Mouse (Mus musculus): Measurements from ENCODE around the gene Gpr183.
A peak's percentile ranks its signal among the peaks of the same experiment; 100 is the strongest.

The Gpr183 gene

DNA sequence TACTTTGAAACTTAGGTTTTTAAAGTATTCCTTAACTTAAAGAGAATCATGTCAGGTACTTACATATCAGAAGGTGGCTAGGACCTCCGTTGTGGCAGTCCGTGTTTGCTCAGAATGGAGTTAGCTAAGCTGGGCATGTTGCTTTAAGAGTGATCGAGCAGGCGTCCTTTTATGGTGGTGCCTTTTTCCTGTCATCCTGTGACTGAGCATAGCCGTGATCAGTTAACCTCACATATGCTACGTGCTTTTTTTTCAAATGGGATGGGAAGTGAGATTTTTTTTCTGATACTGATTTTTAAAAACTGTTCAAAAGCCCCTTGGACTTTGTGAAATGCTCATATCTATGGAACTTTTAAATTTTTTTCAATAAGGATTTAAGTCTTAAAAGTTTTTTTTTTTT lies at the start of gene Gpr183:
Gpr183 (minus strand) TSS at position 206 of the 400 bp plus-strand sequence.
- no peak for DNase-seq

DNA sequence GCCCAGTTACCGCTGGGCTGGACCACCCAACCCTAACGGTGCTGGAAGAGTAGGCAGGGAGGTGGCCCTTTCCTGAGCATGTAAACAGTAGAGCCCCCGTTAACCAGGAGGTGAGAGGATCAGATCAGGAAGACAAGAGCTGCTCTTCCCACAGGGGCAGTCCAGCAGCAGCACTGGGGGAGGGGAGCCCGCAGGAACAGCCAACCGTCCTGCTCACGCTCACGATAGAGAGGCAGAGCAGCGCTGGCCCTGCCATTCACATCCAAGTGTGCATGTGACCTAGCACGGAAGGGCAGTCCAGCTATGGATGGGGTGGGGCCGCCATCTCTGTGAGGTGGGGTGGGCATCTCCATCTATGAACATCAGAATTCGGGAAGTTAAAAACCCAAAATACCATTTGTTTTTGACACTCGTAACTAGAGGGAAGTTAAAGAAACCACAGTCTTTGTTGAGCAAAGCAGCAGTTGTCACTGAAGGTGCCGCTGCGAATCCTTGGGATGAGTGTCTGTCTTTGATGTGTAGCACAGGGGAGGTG lies 48.5 kb upstream of the Gpr183 start:
- DNase-seq: peak; percentile 34 to 59

DNA sequence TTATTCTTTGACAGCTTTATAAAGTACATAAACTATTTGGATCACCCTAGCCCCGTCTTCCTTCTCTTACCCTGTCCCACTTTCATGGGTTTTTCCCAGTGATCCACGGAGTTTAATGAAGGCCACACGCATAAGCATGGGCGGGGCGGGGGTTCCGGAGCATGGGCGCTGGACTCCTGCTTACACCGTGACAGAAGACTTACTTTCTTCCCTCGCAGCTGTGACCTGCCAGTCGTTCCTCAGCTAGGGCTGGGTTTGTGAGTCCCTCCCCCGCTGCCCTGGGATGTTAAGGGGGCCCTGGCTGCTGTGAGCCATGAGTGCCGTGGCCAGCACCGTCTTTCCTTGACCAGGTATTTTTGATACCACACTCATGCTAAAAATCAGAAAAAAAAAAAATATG lies 47.8 kb upstream of the Gpr183 start:
- peak; percentile 17 to 36 for DNase-seq

DNA sequence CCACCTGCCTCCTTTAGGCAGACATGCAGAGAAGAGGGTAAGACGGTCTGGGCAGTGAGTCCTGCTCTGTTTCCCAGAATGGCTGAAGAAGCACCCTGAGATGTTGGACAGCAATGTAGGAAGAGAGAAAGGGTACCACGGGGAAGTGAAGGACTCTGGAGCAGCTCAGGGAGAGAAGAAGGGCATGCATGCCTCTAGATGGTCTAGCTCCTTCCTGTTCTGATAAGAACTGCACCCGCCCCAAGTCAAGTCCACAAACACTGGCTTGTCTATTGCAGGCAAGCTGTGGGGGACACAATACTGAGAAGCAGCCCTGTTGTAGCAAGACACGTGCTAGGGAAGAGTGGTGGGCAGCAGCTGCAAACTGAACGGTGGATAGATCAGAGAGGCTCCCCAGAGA lies 47.2 kb upstream of the Gpr183 start:
- no peak for DNase-seq

DNA sequence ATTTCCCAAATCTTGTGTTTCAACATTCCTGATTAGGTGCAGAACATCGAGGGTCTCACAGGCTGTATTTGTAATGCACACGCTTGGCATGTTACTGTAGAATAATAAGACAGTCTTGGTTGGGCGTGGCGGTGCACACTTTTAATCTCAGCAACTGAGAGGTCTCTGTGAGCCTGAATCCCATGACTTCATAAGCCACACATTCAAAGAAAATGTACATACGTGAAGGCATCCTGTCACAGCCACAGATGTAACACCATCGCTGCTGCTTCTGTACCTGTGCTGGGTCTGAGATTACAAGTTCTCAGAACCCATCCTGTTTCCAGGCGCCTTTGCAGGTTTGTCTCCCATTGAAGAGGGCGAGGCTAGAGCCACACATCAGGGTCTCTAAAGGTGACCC lies 46.8 kb upstream of the Gpr183 start:
- DNase-seq: no peak

DNA sequence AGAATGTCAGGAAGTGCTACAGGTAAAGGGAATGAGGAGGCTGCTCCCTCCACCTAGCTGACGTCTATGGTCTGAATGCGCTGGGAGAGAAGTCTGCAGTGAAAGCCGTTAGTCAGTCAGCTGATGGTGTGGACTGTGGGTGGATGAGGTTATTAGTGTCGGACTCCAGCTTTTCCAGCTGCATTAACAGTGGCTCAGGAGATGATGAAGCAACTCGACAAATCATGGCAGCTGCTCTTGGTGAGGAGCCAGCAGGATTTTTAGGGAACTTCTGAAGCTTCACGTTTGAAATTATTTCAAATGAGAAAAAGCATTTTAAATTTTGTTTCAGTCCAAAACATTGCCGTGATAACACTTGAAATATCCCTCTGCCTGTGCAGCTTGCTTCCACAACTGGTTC lies 45.3 kb upstream of the Gpr183 start:
- DNase-seq: no peak

DNA sequence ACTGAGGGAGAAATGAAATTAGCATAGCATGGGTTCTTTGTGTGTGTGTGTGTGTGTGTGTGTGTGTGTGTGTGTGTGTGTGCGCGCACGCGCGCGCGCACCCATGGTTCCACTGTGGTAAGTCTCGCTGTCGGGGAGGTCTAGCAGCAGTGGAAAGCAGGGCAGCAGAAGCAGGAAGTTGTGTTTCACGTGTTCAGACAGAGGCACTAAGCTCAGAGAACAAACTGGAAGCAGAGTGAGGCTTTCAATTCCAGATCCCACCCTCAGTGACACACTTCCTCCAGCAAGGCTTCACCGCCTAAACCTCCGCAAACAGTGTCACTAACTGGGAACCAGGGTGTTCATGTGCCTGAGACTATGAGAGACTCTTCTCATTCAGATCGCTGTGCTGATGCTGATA lies 44.5 kb upstream of the Gpr183 start:
- peak; percentile 66 to 83 for DNase-seq

DNA sequence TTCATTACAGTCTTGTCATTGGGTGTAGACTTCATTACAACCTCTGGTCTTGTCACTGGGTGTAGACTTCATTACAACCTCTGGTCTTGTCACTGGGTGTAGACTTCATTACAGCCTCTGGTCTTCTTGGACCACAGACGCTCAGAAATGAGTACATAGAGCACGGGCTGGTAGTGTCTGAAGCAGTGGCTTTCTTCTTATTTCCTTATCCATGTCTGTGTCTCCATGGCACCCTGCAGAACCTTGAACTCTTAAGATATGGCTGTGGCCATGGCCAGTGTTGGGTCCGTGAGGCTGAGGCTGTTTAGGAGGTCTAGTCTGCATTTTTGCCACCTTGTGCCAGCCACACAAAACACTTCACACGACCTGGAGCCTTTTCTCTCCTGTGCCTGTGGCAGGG lies 43.3 kb upstream of the Gpr183 start:
- DNase-seq: no peak

DNA sequence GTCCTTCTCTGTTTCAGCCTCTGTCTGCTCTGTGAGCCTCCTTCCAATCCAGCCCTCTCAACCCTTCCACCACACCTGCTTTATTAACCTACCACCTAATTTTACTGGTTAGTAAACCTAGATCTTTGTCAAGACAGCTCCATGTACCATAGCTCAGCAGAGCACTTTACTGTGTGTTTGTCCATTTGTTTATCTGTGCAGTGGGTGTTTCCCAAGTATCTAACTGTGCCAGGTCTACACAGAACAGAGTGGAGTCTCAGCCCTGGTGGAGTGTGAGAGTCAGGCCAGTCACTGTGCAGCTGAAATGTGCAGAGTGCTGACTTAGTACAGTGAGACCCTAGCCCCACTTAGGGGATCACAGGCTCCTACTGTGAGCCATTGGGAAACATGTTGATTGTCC lies 38.8 kb upstream of the Gpr183 start:
- no peak for DNase-seq

DNA sequence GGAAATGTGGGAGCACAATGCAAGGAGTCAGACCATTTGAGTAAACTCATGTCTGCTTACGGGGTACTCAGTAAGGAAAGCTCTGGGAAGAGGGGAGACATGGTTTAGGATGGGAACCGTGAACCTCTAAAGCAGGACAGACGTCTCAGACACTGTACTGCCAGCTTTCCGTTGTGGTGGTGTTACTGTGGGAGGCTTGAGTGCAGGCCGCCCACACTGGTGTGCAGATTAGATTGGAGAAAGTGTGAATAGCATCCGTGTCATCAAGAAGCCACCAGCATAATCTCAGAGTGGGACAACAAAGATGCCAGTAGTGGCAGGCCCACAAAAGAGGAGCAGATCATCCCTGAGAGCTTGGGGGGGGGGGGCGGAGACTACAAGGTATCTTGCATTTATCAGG lies 37.2 kb upstream of the Gpr183 start:
- DNase-seq: no peak

DNA sequence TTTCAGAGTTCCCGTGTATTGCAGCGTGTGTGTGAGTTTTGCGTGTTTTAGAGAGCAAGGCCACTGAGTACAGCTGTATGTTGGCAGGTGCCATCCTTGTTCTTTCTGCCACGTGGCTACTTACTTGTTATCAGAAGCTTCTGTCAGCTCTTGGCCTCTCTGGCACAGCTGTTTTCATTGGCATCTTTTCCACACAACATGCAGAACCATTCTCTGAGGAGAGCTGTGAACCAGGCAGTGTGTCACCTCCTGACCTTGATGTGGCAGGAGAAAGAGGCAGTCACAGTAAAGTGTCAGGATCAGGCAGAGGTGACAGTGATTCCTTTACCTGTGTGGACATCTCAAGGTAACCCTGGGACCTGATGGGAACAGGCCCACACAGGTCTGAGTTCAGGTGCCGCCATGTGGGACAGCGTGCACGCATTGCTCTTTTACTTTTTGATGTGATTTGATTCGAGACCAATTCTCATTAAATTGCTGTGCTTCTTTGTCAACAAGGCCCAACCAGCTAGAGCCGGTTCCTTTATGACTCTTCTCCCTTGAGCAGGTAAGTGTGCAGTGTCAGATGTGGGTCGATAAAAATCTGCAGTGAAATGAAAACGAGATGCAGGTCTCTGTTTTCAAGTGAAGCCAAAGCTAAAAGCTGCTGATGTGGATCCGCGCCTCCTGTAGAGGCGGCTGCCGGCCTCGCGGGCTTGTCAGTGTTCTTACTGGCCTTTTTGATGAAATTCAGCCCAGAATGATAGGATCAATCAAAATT lies 35.5 kb upstream of the Gpr183 start:
- no peak for DNase-seq

DNA sequence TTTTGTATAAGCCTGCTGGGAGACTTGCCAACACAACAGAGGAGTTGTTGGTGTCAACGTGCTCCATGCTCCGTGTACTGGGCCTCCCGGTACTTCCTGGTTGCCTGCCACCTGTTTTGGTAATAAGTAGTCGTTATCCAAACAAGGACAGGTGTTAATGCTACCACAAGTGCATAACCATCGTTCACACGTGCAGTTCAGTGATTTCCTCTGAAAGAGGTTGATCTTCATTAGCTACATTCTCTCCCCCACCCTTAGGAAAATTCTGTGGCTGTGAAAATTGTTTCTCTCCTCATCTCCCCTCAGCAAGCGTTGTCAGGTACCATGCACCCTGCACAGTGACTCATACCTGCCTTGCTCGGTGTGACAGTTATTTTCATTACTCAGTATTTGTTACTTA lies 34.5 kb upstream of the Gpr183 start:
- no peak for DNase-seq

DNA sequence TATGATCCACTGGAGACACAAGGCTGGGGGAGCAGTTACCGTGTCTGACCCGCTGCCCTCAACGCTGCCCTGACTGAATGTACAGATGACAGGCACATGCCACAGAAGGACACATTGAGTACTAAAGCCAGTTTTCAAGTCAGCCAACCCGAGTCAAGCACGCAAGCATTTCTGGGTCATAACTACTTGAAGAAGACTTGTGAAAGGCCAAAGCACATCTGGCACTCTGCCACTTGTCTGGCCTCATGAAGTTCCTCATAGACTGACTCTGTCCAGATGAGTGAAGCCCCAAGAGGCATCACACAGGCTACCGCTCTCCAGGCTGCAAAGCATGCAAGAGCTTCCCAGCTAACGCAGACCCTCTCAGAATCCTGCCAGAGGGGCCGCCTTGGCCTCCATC lies 31.8 kb upstream of the Gpr183 start:
- DNase-seq: no peak

DNA sequence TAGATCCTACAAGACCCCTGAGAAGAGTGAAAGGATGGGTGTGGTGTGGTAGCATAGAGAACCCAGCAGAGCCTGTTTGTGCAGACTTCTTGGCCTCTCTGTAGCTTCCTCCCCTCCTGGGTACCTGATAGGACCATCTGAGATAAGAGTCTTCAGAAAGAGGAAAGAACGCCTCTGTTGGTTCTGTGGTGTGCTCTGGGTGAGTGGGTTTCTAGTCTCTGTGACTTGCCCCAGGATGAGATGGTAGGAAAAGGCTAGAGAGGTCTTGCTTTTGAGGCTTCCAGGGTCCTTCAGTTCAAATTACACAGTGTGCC lies 30.5 kb upstream of the Gpr183 start:
- no peak for DNase-seq

DNA sequence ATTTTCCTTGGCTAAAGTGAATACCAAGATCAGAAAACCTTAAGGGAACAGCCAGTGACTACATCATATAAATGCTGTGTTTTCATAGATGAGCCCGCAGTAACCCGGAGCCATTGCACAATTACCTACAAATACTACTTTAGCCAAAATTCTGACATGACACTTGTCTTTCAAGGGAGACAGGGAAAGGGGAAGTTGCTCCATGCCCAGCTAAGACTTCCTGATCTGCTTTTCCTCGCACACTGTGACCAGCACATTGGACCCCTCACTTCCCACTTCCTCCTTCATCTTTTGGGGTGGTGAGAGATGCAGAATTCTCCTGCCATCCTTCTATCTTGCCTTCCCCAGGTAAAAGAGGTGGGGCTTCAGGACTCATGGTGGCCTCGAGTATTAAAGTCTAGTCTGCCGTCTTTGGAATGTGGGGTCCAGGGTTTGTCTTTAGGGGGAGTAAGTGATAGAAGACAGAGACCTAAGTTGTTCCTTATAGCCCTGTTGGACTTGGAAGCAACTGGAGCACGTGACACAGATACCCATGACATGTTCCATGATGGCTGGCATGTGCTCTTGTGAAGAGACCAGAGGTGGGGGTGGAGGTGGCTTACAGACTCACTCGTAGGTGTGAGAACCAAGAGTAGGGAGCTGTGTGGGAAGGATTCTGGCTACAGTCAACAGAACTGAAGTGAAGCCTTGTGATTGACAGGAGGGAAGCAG lies 30.0 kb upstream of the Gpr183 start:
- DNase-seq: no peak

DNA sequence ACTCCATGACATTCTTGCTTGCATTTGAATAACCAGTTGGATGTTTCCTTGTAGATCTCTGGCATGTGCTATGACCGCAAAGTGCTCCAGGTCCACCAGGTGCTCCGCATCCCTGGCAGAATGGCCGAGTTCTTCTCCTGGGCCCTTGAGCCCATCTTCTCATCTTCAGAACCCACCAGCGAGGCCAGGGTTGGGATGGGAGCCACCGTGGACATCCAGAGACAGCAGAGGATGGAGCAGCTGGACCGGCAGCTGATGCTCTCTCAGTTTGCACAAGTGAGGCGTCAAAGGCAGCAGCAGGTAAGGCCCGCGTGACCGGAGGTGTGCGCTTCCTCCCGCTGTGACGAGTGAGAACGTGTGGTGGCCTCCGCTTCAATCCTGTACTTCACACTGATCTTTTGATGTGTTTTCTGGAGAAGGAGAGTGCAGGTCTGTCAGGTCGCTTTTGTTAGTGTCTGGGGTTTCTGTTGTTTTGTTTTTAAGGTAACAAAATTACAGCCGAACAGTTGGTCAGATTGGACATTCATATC lies 29.2 kb upstream of the Gpr183 start:
- DNase-seq: no peak

DNA sequence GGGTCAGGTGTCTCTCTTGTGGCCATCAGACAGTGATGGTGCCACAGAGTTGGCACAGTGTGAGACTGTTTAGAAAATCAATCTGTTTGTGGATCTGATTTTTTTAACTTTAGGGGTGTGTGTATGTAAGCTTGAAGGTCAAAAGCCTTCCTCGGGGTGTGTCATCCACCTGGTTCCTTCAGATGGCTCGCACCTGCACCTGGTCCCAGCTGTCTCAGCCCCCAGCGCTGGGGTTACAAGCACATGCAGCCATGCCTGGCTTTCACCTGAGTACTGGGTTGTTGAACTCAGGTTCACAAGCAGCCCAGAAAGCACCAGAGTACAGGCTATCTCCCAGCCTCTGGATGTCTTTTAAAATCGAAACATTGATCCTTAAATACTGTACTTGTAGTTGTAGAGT lies 28.6 kb upstream of the Gpr183 start:
- no peak for DNase-seq

DNA sequence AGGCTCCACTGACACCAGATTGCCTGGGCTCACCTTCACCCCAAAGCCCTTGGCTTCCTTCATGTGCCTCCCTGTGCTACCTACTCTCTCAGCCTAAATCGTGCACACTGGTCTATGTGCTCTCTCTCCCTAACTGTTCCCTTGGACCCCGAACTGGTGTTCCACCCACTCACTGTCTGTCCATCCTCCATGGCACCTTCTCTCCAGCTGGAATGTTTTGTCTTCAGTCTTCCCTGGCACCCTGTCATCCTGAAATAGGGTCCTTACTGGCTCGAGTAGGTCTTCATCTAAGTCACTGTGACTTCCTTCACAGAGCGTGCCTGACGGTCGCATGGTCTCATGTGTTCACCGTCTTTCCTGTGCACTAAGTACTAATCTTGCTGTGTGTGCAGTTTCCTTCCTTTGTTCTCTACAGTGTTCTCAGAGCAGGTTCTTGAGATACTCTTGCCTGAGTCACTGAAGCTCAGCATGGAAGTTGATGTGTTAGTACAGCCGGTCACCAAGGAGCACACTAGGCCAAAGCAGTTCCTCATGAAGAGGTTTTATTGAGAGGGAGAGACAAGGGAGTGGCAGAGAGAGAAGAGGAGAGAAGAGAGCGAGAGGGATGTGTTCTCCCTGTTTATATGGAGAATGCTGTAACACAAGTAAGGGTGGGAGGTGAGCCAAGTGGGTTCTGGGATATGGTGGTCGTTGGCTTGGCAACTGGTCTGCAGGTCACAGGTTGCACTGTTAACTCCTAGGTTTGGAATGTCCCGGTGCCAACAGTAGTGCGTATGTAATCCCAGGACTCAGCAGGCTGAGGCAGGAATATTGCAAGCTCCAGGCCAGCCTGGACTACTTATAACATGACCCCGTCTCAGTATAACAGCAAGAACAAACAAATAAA lies 27.6 kb upstream of the Gpr183 start:
- no peak for DNase-seq

DNA sequence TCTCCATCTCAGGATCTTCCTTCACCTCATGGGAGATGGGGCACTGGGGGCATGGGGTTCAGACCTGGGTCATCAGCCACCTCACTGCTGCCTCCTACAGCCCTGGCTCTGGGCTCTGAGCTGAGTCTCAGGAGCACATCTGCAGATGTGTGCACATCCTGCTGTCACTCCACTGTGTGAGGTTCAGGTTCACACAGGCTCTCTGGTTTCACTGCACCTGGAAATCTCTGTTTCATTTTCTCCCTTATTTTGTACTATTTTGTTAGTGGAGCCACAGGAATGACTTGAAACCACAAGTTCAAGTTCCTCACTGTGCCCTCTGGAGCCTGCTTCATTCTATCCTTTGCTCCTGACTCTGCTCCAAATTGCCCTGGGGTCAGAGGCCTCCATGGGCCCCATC lies 26.9 kb upstream of the Gpr183 start:
- DNase-seq: no peak

DNA sequence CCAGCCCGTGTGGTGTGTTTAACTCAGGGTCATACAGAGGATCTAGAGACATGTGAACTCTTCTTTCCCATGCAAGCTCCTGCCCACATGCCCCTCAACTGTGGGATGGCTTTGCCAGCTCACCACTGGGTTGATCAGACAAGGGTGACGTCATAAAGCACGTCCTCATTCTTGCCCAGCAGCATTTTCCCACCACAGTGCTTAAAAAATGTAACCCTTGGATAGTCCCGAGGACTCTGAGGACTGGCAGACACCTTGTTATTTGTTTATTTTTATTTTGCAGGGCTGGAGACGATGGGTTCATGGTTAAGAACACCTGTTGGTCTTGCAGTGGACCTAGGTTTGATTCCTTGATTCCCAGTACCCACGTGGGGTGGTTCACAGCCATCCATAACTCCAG lies 25.9 kb upstream of the Gpr183 start:
- DNase-seq: no peak

DNA sequence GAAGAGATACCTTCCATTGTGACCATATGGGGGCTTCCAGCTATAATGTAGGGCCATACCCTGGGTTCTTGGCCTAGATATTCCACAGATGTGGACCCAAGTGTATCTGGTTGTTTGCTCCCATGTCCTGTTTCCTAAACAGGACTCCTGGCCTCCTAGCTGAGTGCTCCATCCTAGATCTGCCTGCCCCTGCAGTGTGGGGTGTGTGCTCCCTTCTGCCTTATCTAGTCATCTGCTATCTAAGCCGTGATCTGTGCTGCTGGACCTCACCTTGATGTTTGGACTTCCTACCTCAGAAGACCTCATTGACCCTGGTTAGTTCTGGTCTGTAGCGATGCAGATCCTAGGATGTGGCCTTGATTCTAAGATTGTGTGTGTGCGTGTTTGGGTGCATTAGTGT lies 24.9 kb upstream of the Gpr183 start:
- DNase-seq: no peak

DNA sequence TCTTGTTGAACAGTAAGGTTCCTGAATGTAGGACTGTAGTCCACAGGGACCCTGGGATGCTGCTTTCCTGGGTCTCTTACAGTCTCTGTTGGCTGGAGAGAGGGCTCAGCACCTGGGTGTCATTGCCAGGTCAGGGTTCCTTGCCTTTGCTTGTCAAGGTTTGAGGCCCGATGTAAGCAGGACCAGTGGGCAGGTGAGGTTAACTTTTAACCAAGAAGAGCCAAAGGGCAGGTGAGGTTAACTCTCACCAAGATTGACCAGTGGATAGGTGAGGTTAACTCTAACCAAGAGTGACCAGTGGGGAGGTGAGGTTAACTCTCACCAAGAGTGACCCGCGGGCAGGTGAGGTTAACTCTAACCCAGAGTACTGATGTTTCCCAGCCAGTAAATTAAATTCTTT lies 24.3 kb upstream of the Gpr183 start:
- DNase-seq: no peak

DNA sequence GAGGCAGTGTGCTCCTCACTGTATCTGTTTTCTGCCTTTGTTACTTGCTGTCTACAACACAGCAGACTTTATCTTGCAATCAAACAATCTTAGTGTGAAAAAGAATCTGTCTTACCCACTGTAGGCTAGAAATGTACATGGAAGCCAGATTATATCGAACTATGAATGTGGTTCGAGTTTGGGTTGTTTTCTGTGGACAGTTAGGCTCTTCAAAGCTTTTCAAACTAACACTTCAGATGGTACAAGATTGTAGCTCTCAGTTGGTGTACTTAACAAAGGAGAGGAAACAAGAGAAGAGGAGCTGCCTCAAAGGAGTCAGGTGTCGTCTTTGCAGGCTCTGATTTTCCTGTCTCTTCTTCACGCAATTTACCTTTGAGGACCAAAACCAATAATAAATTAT lies 22.7 kb upstream of the Gpr183 start:
- no peak for DNase-seq

Measured in thymus, adult 18-20 months (tissue).